Mouse (Mus musculus) G1E (cell line): Measurements from ENCODE around the gene Gpr183.

ENCODE experiments used
- CTCF ChIP-seq: IDR thresholded peaks from 2 replicates; pipeline ENCODE4 v1.5.1; 2012; ENCODE audit warnings: low read depth, low read length, inconsistent platforms, mixed read lengths
- POLR2AphosphoS5 ChIP-seq: IDR thresholded peaks from 2 replicates; pipeline ENCODE4 v1.6.1; 2012; ENCODE audit warnings: low read depth, low read length, inconsistent platforms; ENCODE audit not compliant: insufficient replicate concordance

DNA sequence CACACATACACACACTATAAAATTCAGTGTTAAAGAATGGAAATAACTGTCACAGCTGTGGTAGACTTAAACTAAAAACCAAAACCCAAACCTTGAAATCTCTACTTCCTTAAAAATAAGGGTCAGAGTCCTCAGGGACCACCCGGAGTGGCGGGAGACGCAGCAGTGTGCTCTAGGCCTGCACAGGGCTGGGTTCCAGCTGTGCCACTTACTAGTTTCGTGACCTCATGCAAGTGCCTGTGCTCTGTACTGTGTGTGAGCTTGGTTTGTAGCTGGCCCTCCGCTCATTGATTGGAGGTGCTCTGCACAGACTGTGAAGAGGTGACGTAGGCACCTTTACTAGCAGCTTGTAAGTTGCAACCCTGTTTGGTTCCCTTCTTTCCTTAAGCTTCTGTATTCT, 55.1 kb downstream of the Gpr183 start:
- TF ChIP-seq CTCF = no peak
- TF ChIP-seq POLR2AphosphoS5 = no peak
